Mouse (Mus musculus): ENCODE data around the gene Gadd45a. TPM values are rescaled to one million over a fixed set of nuclear protein-coding genes. Genes with fewer than 3 reads are reported as not detected.

Gadd45a gene
- polyA plus RNA-seq, 1 experiment, result 90.3 TPM

DNA sequence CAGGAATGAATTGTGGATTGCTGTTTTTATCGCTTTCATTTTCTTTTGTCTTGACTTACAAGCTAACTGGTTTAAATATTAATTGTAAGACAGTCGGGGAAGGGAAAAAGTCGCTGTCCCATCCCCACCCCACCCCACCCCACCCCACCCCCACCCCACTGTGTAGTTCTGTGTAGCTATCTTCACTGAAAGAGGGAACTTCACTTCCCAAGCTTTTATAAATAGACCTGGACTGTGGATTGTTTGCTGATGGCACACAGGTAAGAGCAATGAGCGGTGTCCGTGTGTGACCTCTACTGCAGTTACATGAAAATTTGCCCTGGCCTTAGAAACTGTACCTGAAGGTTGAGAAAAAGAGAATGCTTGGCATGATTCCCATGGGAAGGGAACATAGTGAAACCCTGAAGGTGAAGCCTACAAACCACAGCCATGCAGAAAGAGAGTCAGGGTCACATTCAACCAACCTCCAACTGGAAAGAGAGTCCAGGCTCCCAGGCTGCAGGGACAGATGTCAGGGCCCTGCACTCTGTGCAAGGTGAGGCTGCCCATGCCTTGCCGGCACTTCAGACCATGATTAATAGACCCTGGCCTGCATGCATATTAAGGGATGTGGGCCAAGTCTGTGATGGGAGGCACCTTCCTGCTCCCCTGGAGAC lies 23.8 kb downstream of the Gadd45a start:
- peaks cover 1% of the 10 kb centered on the region for H3K4me1 ChIP-seq (ENCODE audit: control insufficient read depth, insufficient read depth, low read length)
- H3K4me3 ChIP-seq (ENCODE audit: low read depth, low read length), result no peak overlapping the region
- no peak for TF ChIP-seq CTCF (IDR thresholded peaks at IDR 0.05; ENCODE audit: low read depth, low read length)
- TF ChIP-seq EP300 (IDR thresholded peaks at IDR 0.05; ENCODE audit: insufficient read depth, low read depth, low read length), result no peak
- no peak for TF ChIP-seq POLR2A (IDR thresholded peaks at IDR 0.05; ENCODE audit: insufficient read depth, low read length)
- H3K36me3 ChIP-seq (ENCODE audit: control insufficient read depth, insufficient read depth, low read length, poor library complexity, severe bottlenecking), result no peaks in the 10 kb centered on the region
- H3K9ac ChIP-seq (ENCODE audit: low read depth, poor library complexity, severe bottlenecking), result no peak overlapping the region
- H3K27me3 ChIP-seq (ENCODE audit: control insufficient read depth, insufficient read depth, low read length, poor library complexity, severe bottlenecking), result no peaks in the 10 kb centered on the region
- H3K27ac ChIP-seq (ENCODE audit: insufficient read depth, low read length), result no peak overlapping the region
- peaks cover 3% of the 10 kb centered on the region for H3K9me3 ChIP-seq (replicated peaks; ENCODE audit: control insufficient read depth, insufficient read depth, low read length, poor library complexity, severe bottlenecking)

- H3K4me1 ChIP-seq (ENCODE audit: control insufficient read depth, insufficient read depth, low read length), result peaks cover 1% of the 10 kb centered on the region
- H3K36me3 ChIP-seq (ENCODE audit: control insufficient read depth, insufficient read depth, low read length, poor library complexity, severe bottlenecking), result no peaks in the 10 kb centered on the region
- peaks cover 3% of the 10 kb centered on the region for H3K9me3 ChIP-seq (replicated peaks; ENCODE audit: control insufficient read depth, insufficient read depth, low read length, poor library complexity, severe bottlenecking)
- TF ChIP-seq CTCF (IDR thresholded peaks at IDR 0.05; ENCODE audit: low read depth, low read length) (no peak), EP300 (IDR thresholded peaks at IDR 0.05; ENCODE audit: insufficient read depth, low read depth, low read length) (no peak), POLR2A (IDR thresholded peaks at IDR 0.05; ENCODE audit: insufficient read depth, low read length) (no peak)
- no peak overlapping the region for H3K27ac ChIP-seq (ENCODE audit: insufficient read depth, low read length)
- no peak overlapping the region for H3K9ac ChIP-seq (ENCODE audit: low read depth, poor library complexity, severe bottlenecking)
- no peaks in the 10 kb centered on the region for H3K27me3 ChIP-seq (ENCODE audit: control insufficient read depth, insufficient read depth, low read length, poor library complexity, severe bottlenecking)
- H3K4me3 ChIP-seq (ENCODE audit: low read depth, low read length), result no peak overlapping the region
These were observed 26.1 kb downstream of the Gadd45a start for GRCm38 (mm10) chr6:67011217-67011518.

- no peaks in the 10 kb centered on the region for H3K4me1 ChIP-seq (ENCODE audit: control insufficient read depth, insufficient read depth, low read length)
- H3K4me3 ChIP-seq (ENCODE audit: low read depth, low read length), result no peak overlapping the region
- no peaks in the 10 kb centered on the region for H3K36me3 ChIP-seq (ENCODE audit: control insufficient read depth, insufficient read depth, low read length, poor library complexity, severe bottlenecking)
- H3K27me3 ChIP-seq (ENCODE audit: control insufficient read depth, insufficient read depth, low read length, poor library complexity, severe bottlenecking), result no peaks in the 10 kb centered on the region
- H3K27ac ChIP-seq (ENCODE audit: insufficient read depth, low read length), result no peak overlapping the region
- peaks cover 3% of the 10 kb centered on the region for H3K9me3 ChIP-seq (replicated peaks; ENCODE audit: control insufficient read depth, insufficient read depth, low read length, poor library complexity, severe bottlenecking)
- H3K9ac ChIP-seq (ENCODE audit: low read depth, poor library complexity, severe bottlenecking), result no peak overlapping the region
- TF ChIP-seq POLR2A (IDR thresholded peaks at IDR 0.05; ENCODE audit: insufficient read depth, low read length), result no peak
- TF ChIP-seq CTCF (IDR thresholded peaks at IDR 0.05; ENCODE audit: low read depth, low read length), result no peak
- TF ChIP-seq EP300 (IDR thresholded peaks at IDR 0.05; ENCODE audit: insufficient read depth, low read depth, low read length), result no peak
These were observed 26.7 kb downstream of the Gadd45a start for GRCm38 (mm10) chr6:67010370-67011216.

- no peak overlapping the region for H3K4me3 ChIP-seq (ENCODE audit: low read depth, low read length)
- no peak overlapping the region for H3K9ac ChIP-seq (ENCODE audit: low read depth, poor library complexity, severe bottlenecking)
- H3K27me3 ChIP-seq (ENCODE audit: control insufficient read depth, insufficient read depth, low read length, poor library complexity, severe bottlenecking), result no peaks in the 10 kb centered on the region
- peaks cover 3% of the 10 kb centered on the region for H3K9me3 ChIP-seq (replicated peaks; ENCODE audit: control insufficient read depth, insufficient read depth, low read length, poor library complexity, severe bottlenecking)
- H3K27ac ChIP-seq (ENCODE audit: insufficient read depth, low read length), result no peak overlapping the region
- H3K36me3 ChIP-seq (ENCODE audit: control insufficient read depth, insufficient read depth, low read length, poor library complexity, severe bottlenecking), result no peaks in the 10 kb centered on the region
- no peaks in the 10 kb centered on the region for H3K4me1 ChIP-seq (ENCODE audit: control insufficient read depth, insufficient read depth, low read length)
- TF ChIP-seq CTCF (IDR thresholded peaks at IDR 0.05; ENCODE audit: low read depth, low read length), result no peak
These were observed 27.4 kb downstream of the Gadd45a start for GRCm38 (mm10) chr6:67009888-67010287.

- TF ChIP-seq EP300 (IDR thresholded peaks at IDR 0.05; ENCODE audit: insufficient read depth, low read depth, low read length), result no peak
- TF ChIP-seq POLR2A (IDR thresholded peaks at IDR 0.05; ENCODE audit: insufficient read depth, low read length), result no peak
- TF ChIP-seq CTCF (IDR thresholded peaks at IDR 0.05; ENCODE audit: low read depth, low read length), result no peak
- Histone ChIP-seq H3K4me1 (ENCODE audit: control insufficient read depth, insufficient read depth, low read length) (no peaks in the 10 kb centered on the region), H3K9me3 (replicated peaks; ENCODE audit: control insufficient read depth, insufficient read depth, low read length, poor library complexity, severe bottlenecking) (no peaks in the 10 kb centered on the region), H3K4me3 (ENCODE audit: low read depth, low read length) (no peak overlapping the region), H3K27me3 (ENCODE audit: control insufficient read depth, insufficient read depth, low read length, poor library complexity, severe bottlenecking) (no peaks in the 10 kb centered on the region), H3K36me3 (ENCODE audit: control insufficient read depth, insufficient read depth, low read length, poor library complexity, severe bottlenecking) (no peaks in the 10 kb centered on the region), H3K27ac (ENCODE audit: insufficient read depth, low read length) (no peak overlapping the region), H3K9ac (ENCODE audit: low read depth, poor library complexity, severe bottlenecking) (no peak overlapping the region)
These were observed 37.5 kb downstream of the Gadd45a start for GRCm38 (mm10) chr6:66999800-67000199.

DNA sequence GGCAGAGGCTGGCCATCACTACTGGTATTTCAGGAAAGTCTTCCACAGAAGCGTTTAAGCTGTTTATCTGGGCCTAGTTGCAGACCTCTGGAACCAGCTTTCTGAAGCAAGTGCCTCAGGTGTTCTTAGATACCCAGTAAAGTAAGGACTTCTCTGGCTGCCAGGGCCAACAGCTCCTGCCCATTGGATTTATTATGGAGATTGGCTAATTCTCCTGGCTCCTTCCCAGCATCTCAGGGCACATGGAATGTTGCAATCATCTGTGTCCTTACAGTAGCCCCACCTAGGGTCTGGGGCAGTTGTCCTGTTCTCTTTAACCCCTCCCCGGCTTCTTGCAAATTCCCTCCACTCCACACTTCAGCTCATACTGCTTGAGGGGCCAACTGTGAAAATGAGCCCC lies 38.6 kb downstream of the Gadd45a start:
- no peaks in the 10 kb centered on the region for H3K9me3 ChIP-seq (replicated peaks; ENCODE audit: control insufficient read depth, insufficient read depth, low read length, poor library complexity, severe bottlenecking)
- H3K27ac ChIP-seq (ENCODE audit: insufficient read depth, low read length), result no peak overlapping the region
- TF ChIP-seq CTCF (IDR thresholded peaks at IDR 0.05; ENCODE audit: low read depth, low read length), result no peak
- no peak for TF ChIP-seq EP300 (IDR thresholded peaks at IDR 0.05; ENCODE audit: insufficient read depth, low read depth, low read length)
- TF ChIP-seq POLR2A (IDR thresholded peaks at IDR 0.05; ENCODE audit: insufficient read depth, low read length), result no peak
- H3K27me3 ChIP-seq (ENCODE audit: control insufficient read depth, insufficient read depth, low read length, poor library complexity, severe bottlenecking), result no peaks in the 10 kb centered on the region
- no peak overlapping the region for H3K9ac ChIP-seq (ENCODE audit: low read depth, poor library complexity, severe bottlenecking)
- no peaks in the 10 kb centered on the region for H3K36me3 ChIP-seq (ENCODE audit: control insufficient read depth, insufficient read depth, low read length, poor library complexity, severe bottlenecking)
- no peak overlapping the region for H3K4me3 ChIP-seq (ENCODE audit: low read depth, low read length)
- H3K4me1 ChIP-seq (ENCODE audit: control insufficient read depth, insufficient read depth, low read length), result no peaks in the 10 kb centered on the region
